Mouse (Mus musculus) adrenal gland (tissue): Measurements from ENCODE around the gene Ifnk.

Experiments
- intact Hi-C: fragments of 180-260 bp; cut with DNase I; formaldehyde crosslinking; loops from one replicate; pipeline ENCODE4 v1.15.1; 2025

Ifnk gene

GRCm38 (mm10) chr4:35138077-35138476, 13.8 kb upstream of the Ifnk start:
- intact Hi-C loops, result no loop called here

GRCm38 (mm10) chr4:35140317-35140716, 11.5 kb upstream of the Ifnk start:
- intact Hi-C loops, result loop anchor here (10.0 kb wide), 1 partner anchor 156 kb away; no protein-coding TSS in a partner anchor

DNA sequence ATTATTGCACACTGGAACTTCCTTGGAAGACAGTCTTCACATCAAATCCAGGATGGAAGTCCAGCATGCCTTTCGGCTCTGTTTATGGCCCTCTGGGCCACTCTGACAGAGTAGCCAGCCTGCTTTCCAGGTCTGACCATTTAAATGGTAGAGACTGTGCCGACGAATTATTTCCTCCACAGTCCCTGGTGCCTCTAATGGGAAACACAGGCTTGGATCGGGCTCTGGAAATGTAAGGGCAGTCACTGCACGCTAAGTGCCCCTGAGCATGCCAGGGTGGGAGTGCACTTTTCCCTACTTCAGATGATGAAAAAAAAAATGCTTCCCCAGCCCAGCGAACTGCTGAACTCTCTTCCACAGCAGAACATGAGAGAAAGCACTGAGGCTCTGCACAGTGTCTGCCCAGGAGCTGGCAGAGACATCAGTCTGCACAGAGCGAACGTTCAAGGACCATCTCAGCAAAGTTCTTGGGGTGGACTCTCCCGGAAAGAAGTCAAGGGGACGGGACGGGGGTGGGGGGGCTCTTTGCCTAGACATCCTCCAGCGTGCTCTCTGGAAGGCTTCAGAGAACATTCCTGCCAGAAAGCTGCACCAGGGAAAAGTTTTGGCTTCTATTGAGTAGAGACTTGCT, 8.3 kb upstream of the Ifnk start:
- intact Hi-C loops, result loop anchor here (10.0 kb wide), 1 partner anchor 159 kb away; no protein-coding TSS in a partner anchor

- intact Hi-C loops, result loop anchor here (10.0 kb wide), 1 partner anchor 161 kb away; no protein-coding TSS in a partner anchor
These were observed 6.1 kb upstream of the Ifnk start for GRCm38 (mm10) chr4:35145726-35146125.

GRCm38 (mm10) chr4:35146597-35146996, 5.3 kb upstream of the Ifnk start:
- intact Hi-C loops, result loop anchor here (10.0 kb wide), 1 partner anchor 162 kb away; no protein-coding TSS in a partner anchor

DNA sequence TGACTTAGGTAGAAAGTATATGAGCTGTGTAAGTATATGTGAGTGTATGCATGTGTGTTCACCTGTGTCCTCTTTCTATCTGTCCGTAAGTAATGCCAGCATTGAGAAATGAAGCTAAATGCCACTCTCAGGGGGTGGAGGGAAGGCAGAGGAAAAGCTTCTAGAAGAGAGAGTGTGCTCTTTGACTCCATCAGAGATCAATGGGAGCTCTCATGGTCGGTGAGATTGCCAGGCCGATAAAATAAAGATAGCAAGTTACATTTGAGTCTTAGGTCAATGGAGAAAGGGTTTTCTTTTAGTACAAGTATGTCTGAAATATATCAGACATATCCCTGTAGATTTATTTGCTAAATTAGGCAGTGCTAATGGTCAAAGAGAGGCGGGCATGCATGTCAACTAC, 3.5 kb upstream of the Ifnk start:
- intact Hi-C loops, result loop anchor here (10.0 kb wide), 1 partner anchor 164 kb away; no protein-coding TSS in a partner anchor

GRCm38 (mm10) chr4:35150706-35151105, 1.1 kb upstream of the Ifnk start:
- intact Hi-C loops, result loop anchor here (5.0 kb wide), 1 partner anchor 48 kb away; no protein-coding TSS in a partner anchor

DNA sequence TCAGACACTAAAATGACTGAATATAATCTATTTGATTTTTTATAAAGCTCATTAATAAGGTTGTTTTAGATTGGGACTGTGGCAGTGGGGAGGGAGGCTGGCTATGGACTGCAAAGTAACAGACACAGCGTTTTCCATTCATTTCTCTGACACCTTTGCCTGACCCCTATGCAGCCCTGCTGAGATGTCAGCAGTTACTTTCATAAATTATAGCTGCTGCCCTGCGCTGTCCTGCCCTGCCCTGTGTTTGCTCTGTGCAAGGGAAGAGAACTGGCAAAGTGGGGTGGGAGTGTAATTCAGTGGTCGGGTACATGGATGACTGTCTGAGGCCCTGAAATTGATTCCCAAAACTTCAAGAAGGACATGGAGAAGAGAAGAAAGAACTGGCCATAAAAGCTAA, 2.2 kb downstream of the Ifnk start:
- intact Hi-C loops, result loop anchor here (5.0 kb wide), 1 partner anchor 52 kb away; no protein-coding TSS in a partner anchor

DNA sequence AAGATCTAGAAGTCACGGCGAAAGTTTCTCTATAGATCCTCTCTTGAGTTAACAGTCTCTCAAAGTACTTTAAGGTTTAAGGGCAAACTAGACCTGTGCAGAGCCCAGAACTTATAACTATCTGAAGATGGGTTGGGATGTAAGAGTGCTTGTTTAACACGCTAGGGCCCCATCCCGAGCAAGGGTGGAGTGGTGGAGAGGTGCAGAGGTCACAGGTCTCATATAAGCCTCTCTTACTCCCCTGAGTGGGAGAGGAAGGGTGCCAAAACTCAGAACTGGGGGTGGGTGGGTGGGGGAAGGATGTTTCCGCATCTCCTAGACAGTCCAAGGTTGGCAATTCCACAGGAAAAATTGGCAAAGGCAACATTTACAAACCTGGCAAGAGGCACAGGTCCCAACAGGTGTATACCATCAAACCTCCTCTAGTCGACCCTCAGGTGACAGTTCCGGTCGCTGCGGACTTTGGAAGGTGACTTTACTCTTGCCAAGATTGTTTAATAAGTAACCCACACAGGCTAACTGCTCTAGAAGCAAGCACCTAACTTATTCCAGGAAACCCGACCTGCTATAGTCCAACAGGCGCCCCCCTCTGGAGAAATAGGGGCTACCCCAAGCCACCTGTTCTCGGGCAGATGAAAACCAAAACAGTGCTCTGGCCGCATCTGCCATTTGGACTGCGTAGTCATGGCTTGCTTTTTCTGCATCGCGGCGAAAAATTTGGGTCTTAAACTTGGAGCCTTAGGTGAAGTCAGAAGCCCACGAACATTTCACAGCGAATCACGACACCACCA, 3.5 kb downstream of the Ifnk start:
- intact Hi-C loops, result no loop called here

DNA sequence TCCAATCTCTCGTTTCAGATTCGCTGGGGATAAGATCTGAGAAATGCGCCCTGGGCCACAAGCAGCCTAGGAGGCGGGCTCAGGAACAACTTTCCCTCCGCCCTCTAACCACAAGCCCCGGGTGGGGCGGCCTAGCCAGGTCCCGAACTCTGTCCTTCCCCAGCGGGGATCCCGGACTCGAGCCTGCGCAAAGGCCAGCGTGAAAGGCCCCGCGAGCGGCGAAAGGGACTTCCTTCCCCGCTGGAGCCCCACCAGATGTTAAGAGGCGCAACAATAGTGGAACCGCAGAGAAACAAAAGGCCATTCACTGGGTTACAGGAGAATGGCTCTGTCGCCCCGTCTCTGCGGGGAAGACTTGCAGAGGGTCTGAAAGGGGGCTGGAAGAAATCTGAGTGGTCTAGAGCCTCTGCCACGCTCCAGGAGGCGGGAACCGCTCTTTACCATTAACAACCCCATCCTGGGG, 4.3 kb downstream of the Ifnk start:
- intact Hi-C loops, result loop anchor here (2.0 kb wide), 1 partner anchor 195 kb away; no protein-coding TSS in a partner anchor

- intact Hi-C loops, result loop anchor here (2.0 kb wide), 1 partner anchor 196 kb away; no protein-coding TSS in a partner anchor
These were observed 5.1 kb downstream of the Ifnk start, which contains the start of gene Mob3b for GRCm38 (mm10) chr4:35156751-35157611. Mob3b (minus strand) TSS chr4:35157484.

GRCm38 (mm10) chr4:35157815-35158214, 6.0 kb downstream of the Ifnk start:
- intact Hi-C loops, result loop anchor here (2.0 kb wide), 1 partner anchor 197 kb away; no protein-coding TSS in a partner anchor

DNA sequence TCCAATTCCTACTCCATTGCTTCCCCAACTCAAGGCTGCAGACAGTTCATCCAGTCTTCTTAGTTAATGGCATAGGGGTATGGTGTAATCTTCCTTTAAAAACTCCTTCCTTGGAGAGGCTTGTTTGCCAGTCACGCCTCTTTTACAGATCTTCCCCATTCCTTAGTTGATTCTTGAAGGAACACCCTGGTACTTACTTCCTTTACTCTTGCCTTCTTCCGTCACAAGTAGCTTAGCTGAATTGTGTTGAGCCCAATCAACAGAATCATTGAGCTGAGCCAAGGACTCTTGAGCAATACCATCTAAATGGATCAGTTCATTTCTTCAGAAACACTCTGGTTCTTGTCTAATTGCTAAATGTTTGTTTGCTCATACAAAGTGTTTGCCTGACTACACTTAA, 13.4 kb downstream of the Ifnk start:
- intact Hi-C loops, result no loop called here

DNA sequence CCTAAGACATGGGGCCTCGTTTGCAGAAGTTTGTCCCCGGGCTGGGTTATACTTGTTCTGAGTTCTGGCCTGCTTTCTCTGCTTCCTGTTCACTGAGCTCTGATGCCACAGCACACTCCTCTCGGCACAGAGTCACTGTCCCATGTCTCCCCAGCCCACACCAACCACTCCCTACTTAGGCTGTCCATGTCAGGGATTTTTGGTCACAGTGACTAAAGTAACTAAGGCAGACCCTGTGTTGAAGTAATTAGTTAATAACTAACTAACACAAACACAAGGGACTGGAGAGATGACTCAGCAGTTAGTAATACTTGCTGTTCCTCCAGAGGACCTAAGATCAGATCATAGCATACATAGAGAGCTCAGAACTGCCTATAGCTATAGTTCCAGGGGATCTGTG, 14.1 kb downstream of the Ifnk start:
- intact Hi-C loops, result no loop called here

DNA sequence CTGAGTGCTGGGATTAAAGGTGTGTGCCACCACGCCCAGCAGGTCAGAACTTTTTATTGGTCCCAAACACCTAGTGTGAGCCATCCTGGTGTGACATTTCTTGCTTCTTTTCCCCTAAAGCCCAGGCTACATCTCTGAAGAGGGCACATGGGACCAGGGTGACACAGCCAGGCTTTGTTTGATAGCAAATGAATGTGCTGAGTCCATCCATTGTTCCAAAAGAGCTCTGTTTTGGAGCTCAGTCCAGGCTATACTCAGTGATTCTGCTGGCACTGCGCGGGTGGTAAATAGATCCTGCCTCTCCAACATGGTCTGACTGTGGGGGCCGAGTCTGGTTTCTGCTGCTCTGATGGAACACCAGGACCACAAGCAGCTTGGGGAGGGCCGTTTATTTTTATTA, 16.0 kb downstream of the Ifnk start:
- intact Hi-C loops, result no loop called here

DNA sequence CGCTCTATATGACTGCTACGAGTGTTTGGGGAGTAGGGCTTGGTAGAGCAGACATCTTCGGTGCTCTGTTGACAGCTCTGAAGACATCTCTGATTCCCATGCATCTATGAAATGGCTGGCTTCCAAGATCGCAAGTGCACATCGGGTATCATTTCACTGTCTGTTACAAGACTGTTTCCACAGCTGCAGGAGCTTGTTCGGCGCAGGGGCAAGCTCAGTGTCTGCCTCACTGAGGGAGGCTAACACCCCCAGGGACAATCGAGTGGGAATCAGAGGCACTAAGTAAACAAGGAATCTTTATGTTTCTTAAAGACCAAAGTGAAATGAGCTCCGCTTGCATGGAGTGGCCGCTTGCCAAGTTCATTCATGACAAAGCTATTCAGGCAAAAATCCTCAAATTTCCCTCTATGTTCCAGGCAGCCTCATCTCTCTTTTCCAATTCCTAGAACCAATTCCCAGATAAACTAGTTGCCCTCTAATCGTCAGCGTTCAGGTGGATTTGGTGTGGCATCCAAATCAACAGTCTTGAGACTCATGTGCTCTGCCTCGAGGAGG, 17.8 kb downstream of the Ifnk start:
- intact Hi-C loops, result no loop called here

DNA sequence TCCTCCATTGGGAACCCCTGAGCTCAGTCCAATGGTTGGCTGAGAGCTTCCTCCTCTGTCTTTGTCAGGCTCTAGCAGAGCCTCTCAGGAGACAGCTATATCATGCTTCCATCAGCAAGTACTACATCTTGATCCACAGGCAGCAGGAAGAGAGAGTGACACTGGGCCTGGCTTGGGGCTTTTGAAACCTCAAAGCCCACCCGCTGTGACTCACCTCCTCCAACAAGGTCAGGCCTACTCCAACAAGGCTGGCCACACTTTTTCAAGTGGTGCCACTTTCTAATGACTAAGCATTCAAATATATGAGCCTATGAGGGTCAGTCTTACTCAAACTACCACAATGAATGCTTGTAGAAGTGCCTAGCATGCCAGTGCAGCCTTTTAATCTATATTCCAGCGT, 20.6 kb downstream of the Ifnk start:
- intact Hi-C loops, result no loop called here

- intact Hi-C loops, result no loop called here
These were observed 21.7 kb downstream of the Ifnk start for GRCm38 (mm10) chr4:35173551-35173950.

DNA sequence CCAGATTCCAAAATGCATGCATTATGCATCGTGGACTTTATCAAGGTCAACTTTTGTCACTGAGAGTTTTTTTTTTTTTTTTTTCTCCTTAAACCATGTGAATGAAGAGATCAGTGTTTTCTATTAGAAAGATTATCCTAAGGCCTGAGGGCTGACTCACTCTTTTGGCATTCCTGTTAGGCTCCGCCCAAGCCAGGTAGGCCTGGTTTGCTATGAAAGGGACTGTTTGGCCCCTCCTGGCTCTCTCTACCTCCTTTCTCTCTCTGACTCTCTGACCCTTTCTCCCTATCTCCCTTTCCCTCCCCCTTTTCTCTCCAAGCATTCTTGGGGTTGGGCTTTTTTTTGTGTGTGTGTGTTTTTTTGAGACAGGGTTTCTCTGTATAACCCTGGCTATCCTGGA, 23.7 kb downstream of the Ifnk start:
- intact Hi-C loops, result no loop called here

GRCm38 (mm10) chr4:35177926-35178645, 26.2 kb downstream of the Ifnk start:
- intact Hi-C loops, result no loop called here
